Mouse (Mus musculus) liver, embryonic 14.5 days (tissue): Measurements from ENCODE around the gene Cyp3a57.

Source experiments
- CTCF ChIP-seq: IDR thresholded peaks from 2 replicates; pipeline ENCODE4 v1.5.1; 2016; ENCODE audit warnings: antibody characterized with exemption, low read depth, control low read depth
- EP300 ChIP-seq: IDR thresholded peaks from 2 replicates; pipeline ENCODE4 v1.6.1; 2016; ENCODE audit warnings: antibody characterized with exemption, low read depth

- TF ChIP-seq EP300 (no peak), CTCF (no peak)
Measured at GRCm38 (mm10) chr5:145313845-145314244, 31.2 kb upstream of the Cyp3a57 start.
